Mouse (Mus musculus): ENCODE data around the gene Uhmk1.
A peak's percentile ranks its signal among the peaks of the same experiment; 100 is the strongest.
"Not testable (repeated sequence)": the region's sequence is repeated elsewhere in the genome, so short reads cannot be mapped to it uniquely, and the experiment has no call there.

Uhmk1 gene

GRCm38 (mm10) chr1:170214757-170215522 is at the start of gene Uhmk1:
Uhmk1 (minus strand) TSS chr1:170215397.
- peak; percentile 92 for DNase-seq

- DNase-seq: peak; percentile 91
These were observed 40.3 kb upstream of the Uhmk1 start for GRCm38 (mm10) chr1:170255560-170255910.

- DNase-seq: no peak
These were observed 39.8 kb upstream of the Uhmk1 start for GRCm38 (mm10) chr1:170254893-170255559.

- no peak for DNase-seq
These were observed 29.8 kb upstream of the Uhmk1 start for GRCm38 (mm10) chr1:170245016-170245415.

GRCm38 (mm10) chr1:170232688-170233087 is 17.5 kb upstream of the Uhmk1 start, which contains the start of gene Sh2d1b2:
Sh2d1b2 (plus strand) TSS chr1:170232749.
- DNase-seq: not testable (repeated sequence)

- no peak for DNase-seq
These were observed 8.1 kb upstream of the Uhmk1 start for GRCm38 (mm10) chr1:170223276-170223675.

- DNase-seq: peak; percentile 85
These were observed 5.2 kb upstream of the Uhmk1 start for GRCm38 (mm10) chr1:170220351-170220750.

GRCm38 (mm10) chr1:170218091-170218884 is 3.1 kb upstream of the Uhmk1 start:
- DNase-seq: peak; percentile 49

- DNase-seq: no peak
These were observed 393 bp upstream of the Uhmk1 start for GRCm38 (mm10) chr1:170215590-170215989.

GRCm38 (mm10) chr1:170214383-170214756 is 827 bp downstream of the Uhmk1 start:
- DNase-seq: no peak

GRCm38 (mm10) chr1:170213181-170213879 is 1.9 kb downstream of the Uhmk1 start:
- no peak for DNase-seq

GRCm38 (mm10) chr1:170206395-170206794 is 8.8 kb downstream of the Uhmk1 start:
- DNase-seq: peak; percentile 59

GRCm38 (mm10) chr1:170200379-170200778 is 14.8 kb downstream of the Uhmk1 start:
- no peak for DNase-seq

GRCm38 (mm10) chr1:170196211-170196610 is 19.0 kb downstream of the Uhmk1 start:
- peak; percentile 88 for DNase-seq

GRCm38 (mm10) chr1:170191925-170192324 is 23.3 kb downstream of the Uhmk1 start:
- DNase-seq: no peak

GRCm38 (mm10) chr1:170190225-170190624 is 25.0 kb downstream of the Uhmk1 start:
- peak; percentile 35 for DNase-seq

GRCm38 (mm10) chr1:170188601-170189000 is 26.6 kb downstream of the Uhmk1 start:
- DNase-seq: no peak

GRCm38 (mm10) chr1:170186531-170186930 is 28.7 kb downstream of the Uhmk1 start:
- DNase-seq: no peak

GRCm38 (mm10) chr1:170185137-170185536 is 30.1 kb downstream of the Uhmk1 start:
- no peak for DNase-seq

GRCm38 (mm10) chr1:170182706-170183105 is 32.5 kb downstream of the Uhmk1 start:
- DNase-seq: no peak

GRCm38 (mm10) chr1:170176661-170177239 is 38.4 kb downstream of the Uhmk1 start:
- DNase-seq: no peak

- DNase-seq: no peak
These were observed 39.3 kb downstream of the Uhmk1 start for GRCm38 (mm10) chr1:170175848-170176247.
